ENCODE assay signal across 7 mouse cellular contexts in genomic region chr11:52099771-52100219, GRCm38 (mm10). TPM values are rescaled to one million over a fixed set of nuclear protein-coding genes. Genes with fewer than 3 reads are reported as not detected.
DNase-seq lines count a peak whose midpoint lies in the region; ATAC-seq and TF ChIP-seq lines count a peak whose summit lies in the region.

No protein-coding gene starts in this region.

- no peaks in the 10 kb centered on the region for H3K27me3 ChIP-seq in spleen, adult 2 months (ENCODE audit: control insufficient read depth, insufficient read depth, low read length)
- no peaks in the 10 kb centered on the region for H3K27me3 ChIP-seq in liver, embryonic 11.5 days (replicated peaks; ENCODE audit: control insufficient read depth, insufficient read depth, low read length)
- no peaks in the 10 kb centered on the region for H3K27me3 ChIP-seq in splenic B cell, adult 2 months (ENCODE audit: control insufficient read depth, insufficient read depth, low read length, poor library complexity, severe bottlenecking)

- H3K9me3 ChIP-seq in liver, embryonic 11.5 days (ENCODE audit: control insufficient read depth, low read length) = no peaks in the 10 kb centered on the region

- ATAC-seq in liver, embryonic 11.5 days (replicated peaks; ENCODE audit: low FRiP score) = no peak

- no peaks in the 10 kb centered on the region for H3K36me3 ChIP-seq in spleen, adult 2 months (ENCODE audit: control insufficient read depth, insufficient read depth, low read length)
- H3K36me3 ChIP-seq in liver, embryonic 11.5 days (ENCODE audit: control insufficient read depth, insufficient read depth, low read length) = no peaks in the 10 kb centered on the region
- H3K36me3 ChIP-seq in splenic B cell, adult 2 months (ENCODE audit: control insufficient read depth, insufficient read depth, low read length, poor library complexity, severe bottlenecking) = no peaks in the 10 kb centered on the region

- H3K4me3 ChIP-seq in spleen, adult 2 months (ENCODE audit: extremely low read depth, insufficient read depth, insufficient read length) = peak overlapping the region; percentile 90
- peak overlapping the region; percentile 100 for H3K4me3 ChIP-seq in embryonic fibroblast, embryonic 13.5 days (ENCODE audit: insufficient read depth, low read length)
- peak overlapping the region; percentile 93 for H3K4me3 ChIP-seq in liver, embryonic 11.5 days (ENCODE audit: low read depth, low read length)

- TF ChIP-seq CTCF in spleen, adult 2 months (IDR thresholded peaks at IDR 0.05; ENCODE audit: extremely low read depth, insufficient read depth, insufficient read length, insufficient replicate concordance) = no peak
- no peak for TF ChIP-seq CTCF in embryonic fibroblast, embryonic 13.5 days (IDR thresholded peaks at IDR 0.05; ENCODE audit: borderline replicate concordance, insufficient read depth, low read length)

- DNase-seq in spleen, adult 2 months (ENCODE audit: low read depth in 1 of 2, low spot score in 2 of 2) = peak in 1 of 2 experiments; percentile 11
- no peak for DNase-seq in spleen, adult 12 weeks (ENCODE audit: low spot score)
- DNase-seq in liver, embryonic 11.5 days (ENCODE audit: low spot score) = no peak
- DNase-seq in splenic B cell, adult 2 months (ENCODE audit: low read depth, low spot score) = peak; percentile 47
- DNase-seq in gastrocnemius, postnatal 10 days = no peak
- DNase-seq in urinary bladder, postnatal 14 days (ENCODE audit: low spot score) = no peak

- H3K27ac ChIP-seq in spleen, adult 2 months (ENCODE audit: insufficient read depth, low read length) = peak overlapping the region; percentile 94; the same call in 1 of the 2 replicates
- H3K27ac ChIP-seq in embryonic fibroblast, embryonic 13.5 days (ENCODE audit: insufficient read depth, low read length) = peak overlapping the region; percentile 93
- H3K27ac ChIP-seq in liver, embryonic 11.5 days (ENCODE audit: low read depth, low read length) = peak overlapping the region; percentile 98; the same call in 1 of the 2 replicates

- no peak for TF ChIP-seq POLR2A in spleen, adult 2 months (IDR thresholded peaks at IDR 0.05; ENCODE audit: low read depth, low read length)
- no peak for TF ChIP-seq POLR2A in embryonic fibroblast, embryonic 13.5 days (IDR thresholded peaks at IDR 0.05; ENCODE audit: low read depth, low read length)

- peak overlapping the region; percentile 99 for H3K9ac ChIP-seq in liver, embryonic 11.5 days (ENCODE audit: low read depth, low read length)

- 2% methylated on average over 7 of the region's 7 CpGs for WGBS in spleen, adult 2 months
- 2% methylated on average over 7 of the region's 7 CpGs for WGBS in liver, embryonic 11.5 days

- H3K4me2 ChIP-seq in liver, embryonic 11.5 days = peak overlapping the region; percentile 79

- peaks cover 19% of the 10 kb centered on the region for H3K4me1 ChIP-seq in spleen, adult 2 months (ENCODE audit: control insufficient read depth, insufficient read depth, insufficient read length)
- H3K4me1 ChIP-seq in embryonic fibroblast, embryonic 13.5 days (ENCODE audit: control insufficient read depth, insufficient read depth, low read length) = peaks cover 11% of the 10 kb centered on the region
- H3K4me1 ChIP-seq in liver, embryonic 11.5 days (replicated peaks; ENCODE audit: control insufficient read depth, insufficient read depth, low read length) = peaks cover 30% of the 10 kb centered on the region

RNA-seq across cellular contexts. Expression of gene Ppp2ca, which starts 1.3 kb away (rescaled TPM):
- polyA plus RNA-seq in spleen, adult 2 months (2012; rRNA removed) = 20.2 and 21.0 TPM in 2 replicates
- 77.9 and 82.4 TPM in 2 replicates for polyA plus RNA-seq in embryonic fibroblast, embryonic 13.5 days (2011; ENCODE audit: insufficient read length, low read depth, missing spikeins)
- 69.4 and 76.3 TPM in 2 replicates for polyA plus RNA-seq in liver, embryonic 11.5 days (2014; fragmentation: Nextera tagmentation; extraction: Ambion mirVana)
- 10 to 100 TPM; 46.2 to 50.1 TPM for total RNA-seq in gastrocnemius, postnatal 10 days (2021)

RNA-seq across cellular contexts. Expression of gene Olfr1373, which starts 45.5 kb away (rescaled TPM):
- not detected in 2 replicates for polyA plus RNA-seq in spleen, adult 2 months (2012; rRNA removed)
- polyA plus RNA-seq in embryonic fibroblast, embryonic 13.5 days (2011; ENCODE audit: insufficient read length, low read depth, missing spikeins) = not detected in 2 replicates
- polyA plus RNA-seq in liver, embryonic 11.5 days (2014; fragmentation: Nextera tagmentation; extraction: Ambion mirVana) = not detected in 2 replicates
- total RNA-seq in gastrocnemius, postnatal 10 days (2021) = not detected
